Mouse (Mus musculus) hindbrain, embryonic 16.5 days (tissue): ENCODE data around the gene Atp8b3. TPM values are rescaled to one million over a fixed set of nuclear protein-coding genes. Genes with fewer than 3 reads are reported as not detected.

Source experiments
- polyA plus RNA-seq: library from polyadenylated mRNA; unstranded; fragments of >200 nt; fragmentation: Nextera tagmentation; extraction: Ambion mirVana; gene quantifications from 2 replicates; pipeline ENCODE4 v1.2.1, GENCODE M21; 2015

Gene Atp8b3
- polyA plus RNA-seq, 1 experiment from 2014 or later, result 1.6 TPM

Other genes starting within 250 kb of the Atp8b3 start
- gene Rps15, start 246.7 kb downstream of the Atp8b3 start, polyA plus RNA-seq, result 491 and 527 TPM in 2 replicates
- gene Apc2, start 243.1 kb downstream of the Atp8b3 start, polyA plus RNA-seq, result 139 and 149 TPM in 2 replicates
- gene 2310011J03Rik, start 218.6 kb downstream of the Atp8b3 start, polyA plus RNA-seq, result 31.7 and 32.8 TPM in 2 replicates
- 8.1 and 8.5 TPM in 2 replicates for gene Pcsk4, start 209.6 kb downstream of the Atp8b3 start, polyA plus RNA-seq
- gene Reep6, start 209.2 kb downstream of the Atp8b3 start, polyA plus RNA-seq, result 7.5 and 7.6 TPM in 2 replicates
- 1.1 and 1.8 TPM in 2 replicates for gene Adamtsl5, start 190.7 kb downstream of the Atp8b3 start, polyA plus RNA-seq
- gene Plk5, start 182.7 kb downstream of the Atp8b3 start, polyA plus RNA-seq, result 9.3 and 11.0 TPM in 2 replicates
- 9.1 and 9.2 TPM in 2 replicates for gene Mex3d, start 151.5 kb downstream of the Atp8b3 start, polyA plus RNA-seq
- gene Mbd3, start 139.6 kb downstream of the Atp8b3 start, polyA plus RNA-seq, result 196 and 207 TPM in 2 replicates
- 704 and 759 TPM in 2 replicates for gene Uqcr11, start 132.3 kb downstream of the Atp8b3 start, polyA plus RNA-seq
- gene Tcf3, start 105.5 kb downstream of the Atp8b3 start, polyA plus RNA-seq, result 32.5 and 45.3 TPM in 2 replicates
- 1.2 and 1.3 TPM in 2 replicates for gene Onecut3, start 44.3 kb downstream of the Atp8b3 start, polyA plus RNA-seq
- gene Rexo1, start 22.4 kb upstream of the Atp8b3 start, polyA plus RNA-seq, result 25.8 and 26.5 TPM in 2 replicates
- 5.1 and 5.8 TPM in 2 replicates for gene Klf16, start 38.2 kb upstream of the Atp8b3 start, polyA plus RNA-seq
- gene Abhd17a, start 51.2 kb upstream of the Atp8b3 start, polyA plus RNA-seq, result 127 and 130 TPM in 2 replicates
- 73.6 and 80.8 TPM in 2 replicates for gene Scamp4, start 63.7 kb upstream of the Atp8b3 start, polyA plus RNA-seq
- 5.2 and 6.4 TPM in 2 replicates for gene Adat3, start 63.8 kb upstream of the Atp8b3 start, polyA plus RNA-seq
- 2.3 and 3.1 TPM in 2 replicates for gene Gm49322, start 66.9 kb upstream of the Atp8b3 start, polyA plus RNA-seq
- gene Csnk1g2, start 83.7 kb upstream of the Atp8b3 start, polyA plus RNA-seq, result 24.9 and 77.7 TPM in 2 replicates
- gene Btbd2, start 117.9 kb upstream of the Atp8b3 start, polyA plus RNA-seq, result 21.2 and 83.2 TPM in 2 replicates
- gene Mknk2, start 139.0 kb upstream of the Atp8b3 start, polyA plus RNA-seq, result 35.6 and 55.7 TPM in 2 replicates
- gene Mob3a, start 162.9 kb upstream of the Atp8b3 start, polyA plus RNA-seq, result 56.9 and 59.5 TPM in 2 replicates
- gene Izumo4, start 163.1 kb upstream of the Atp8b3 start, polyA plus RNA-seq, result 43.7 and 50.4 TPM in 2 replicates
- 102 and 105 TPM in 2 replicates for gene Ap3d1, start 203.1 kb upstream of the Atp8b3 start, polyA plus RNA-seq
- 13.2 and 16.9 TPM in 2 replicates for gene Dot1l, start 216.1 kb upstream of the Atp8b3 start, polyA plus RNA-seq